Mouse (Mus musculus) megakaryocyte, embryonic 14.5 days (primary cell): ENCODE measurements at regions not wholly inside any gene's neighbourhood (a gene's known extent, or its start where the extent isn't known, plus 50 kb on each side); places are given as distances from the start of the nearest gene placed in this dataset.

Experiments
- FLI1 ChIP-seq: IDR thresholded peaks from 2 replicates; pipeline ENCODE4 v1.6.1; 2012; ENCODE audit warnings: low read length, inconsistent platforms, mixed read lengths
- GATA1 ChIP-seq: IDR thresholded peaks from 3 replicates; pipeline ENCODE4 v1.6.1; 2012; ENCODE audit warnings: mixed read lengths, low read length, inconsistent platforms, borderline replicate concordance

GRCm38 (mm10) chr2:45171520-45172173 lies 54.5 kb upstream of the Zeb2 start:
- TF ChIP-seq GATA1 (no peak), FLI1 (no peak)
